Mouse (Mus musculus) brown adipose tissue, adult 24 weeks (tissue): ENCODE measurements around the gene Arhgef19. TPM values are rescaled to one million over a fixed set of nuclear protein-coding genes. Genes with fewer than 3 reads are reported as not detected.
A peak's percentile ranks its signal among the peaks of the same experiment; 100 is the strongest.

ENCODE experiments used
- H3K27ac ChIP-seq: fragments of 200-500 bp; replicated peaks from 2 replicates; pipeline ENCODE4 v1.5.1; 2012; ENCODE audit warnings: low read depth, mild to moderate bottlenecking, low read length
- H3K4me1 ChIP-seq: fragments of 200-500 bp; 2 replicates; pipeline ENCODE4 v1.6.1; 2012; ENCODE audit warnings: low read length, mixed read lengths; ENCODE audit not compliant: control insufficient read depth, insufficient read depth, insufficient read length
- H3K4me3 ChIP-seq: fragments of 200-500 bp; 2 replicates; pipeline ENCODE4 v1.5.1; 2012; ENCODE audit warnings: low read depth, mild to moderate bottlenecking, low read length, moderate library complexity; ENCODE audit not compliant: insufficient read depth
- polyA plus RNA-seq: library from polyadenylated mRNA; stranded (reverse); fragments of >200 nt; gene quantifications from 2 replicates; pipeline ENCODE4 v1.2.4, GENCODE M21; 2012; ENCODE audit not compliant: missing spikeins, insufficient read depth, insufficient read length

The Arhgef19 gene
- polyA plus RNA-seq, 1 experiment, result 3.2 TPM

DNA sequence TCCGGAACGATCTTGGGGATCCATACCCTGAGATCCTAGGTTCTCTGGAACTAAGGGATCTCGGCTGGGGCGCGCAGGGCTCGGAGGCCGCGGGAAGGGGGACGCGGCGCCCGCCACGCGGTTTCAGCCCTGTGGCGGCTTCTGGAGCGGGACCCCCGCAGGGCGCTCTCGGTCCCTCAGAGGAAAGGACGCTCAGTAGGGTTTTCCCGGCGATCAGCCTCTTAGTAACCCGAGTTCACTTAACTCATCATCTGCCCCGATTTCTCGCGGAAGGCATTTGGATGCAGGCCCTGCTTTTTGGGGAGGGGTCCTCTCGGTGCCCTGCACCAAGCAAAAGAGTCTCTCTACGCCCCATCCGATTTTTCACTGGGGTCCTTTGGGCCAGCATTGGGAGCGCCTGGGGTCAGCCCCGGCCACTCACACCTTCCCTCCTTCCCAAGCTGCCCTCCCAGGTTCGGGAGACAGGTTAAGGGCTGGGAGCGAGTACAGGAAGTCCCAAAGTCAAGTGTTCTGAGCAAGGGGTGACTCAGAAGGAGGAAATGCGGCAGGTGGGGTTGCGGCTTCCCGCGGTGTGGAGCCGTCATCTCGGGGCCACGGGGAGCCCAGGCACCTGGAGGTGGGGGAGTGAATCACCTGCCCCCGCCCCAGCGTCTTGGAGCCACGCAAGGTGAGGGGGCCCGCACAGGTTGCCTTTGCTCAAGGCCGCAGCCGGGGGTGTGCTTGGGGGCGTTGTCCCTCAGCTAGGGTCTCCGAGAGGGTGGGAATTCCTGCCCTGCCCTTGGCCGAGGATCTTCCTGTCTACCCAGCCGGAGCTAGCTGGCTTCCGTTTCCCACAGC, 62.5 kb downstream of the Arhgef19 start:
- Histone ChIP-seq H3K27ac (peak overlapping the region; percentile 82), H3K4me1 (peaks cover 12% of the 10 kb centered on the region), H3K4me3 (peak overlapping the region; percentile 97)

DNA sequence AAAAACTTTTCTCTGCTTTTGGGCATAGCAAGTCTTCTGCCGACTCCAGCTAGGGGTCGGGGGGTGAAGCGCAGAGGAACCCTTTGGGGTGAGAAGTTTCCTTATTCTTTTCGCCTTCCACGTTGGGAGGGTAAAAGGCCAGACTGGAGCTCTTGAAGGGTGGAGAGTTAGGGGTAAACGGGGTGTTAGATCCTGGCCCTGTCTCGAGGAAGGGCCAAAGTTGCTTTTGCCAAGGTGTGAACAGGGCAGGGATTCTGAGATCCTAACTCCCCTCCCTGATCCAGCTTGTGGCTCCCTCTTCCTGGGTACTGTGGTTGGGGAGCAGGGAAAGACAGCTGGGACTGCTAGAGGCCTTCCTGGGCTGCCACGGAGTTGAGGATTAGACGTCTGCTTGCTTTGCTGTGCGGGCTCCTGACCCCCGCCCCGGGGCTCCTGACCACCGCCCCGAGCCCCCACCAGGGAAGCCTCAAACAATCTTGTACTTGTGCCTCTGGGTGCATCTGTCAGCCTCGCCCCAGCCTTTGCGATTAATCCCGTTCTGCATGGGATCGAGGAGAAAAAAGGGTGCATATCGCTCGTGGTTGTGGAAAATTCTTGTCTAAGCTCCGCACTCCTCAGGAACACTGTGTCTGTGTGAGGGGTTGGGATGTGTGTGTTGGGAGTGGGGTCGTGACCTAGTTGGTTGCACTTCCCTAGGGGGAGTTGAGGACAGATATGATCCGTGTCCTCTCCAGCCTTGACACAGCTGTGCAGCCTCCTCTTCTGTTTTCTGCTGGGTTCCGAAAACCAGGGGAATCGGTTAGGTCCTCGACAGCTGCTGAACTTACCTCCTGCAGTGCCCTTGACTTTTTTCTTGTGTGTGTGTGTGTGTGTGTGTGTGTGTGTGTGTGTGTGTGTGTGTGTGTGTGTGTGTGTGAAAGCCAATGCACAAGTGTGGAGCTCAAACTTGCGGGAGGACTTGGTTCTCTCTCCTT, 63.4 kb downstream of the Arhgef19 start:
- peaks cover 12% of the 10 kb centered on the region for H3K4me1 ChIP-seq
- peak overlapping the region; percentile 97 for H3K4me3 ChIP-seq
- H3K27ac ChIP-seq, result peak overlapping the region; percentile 82

DNA sequence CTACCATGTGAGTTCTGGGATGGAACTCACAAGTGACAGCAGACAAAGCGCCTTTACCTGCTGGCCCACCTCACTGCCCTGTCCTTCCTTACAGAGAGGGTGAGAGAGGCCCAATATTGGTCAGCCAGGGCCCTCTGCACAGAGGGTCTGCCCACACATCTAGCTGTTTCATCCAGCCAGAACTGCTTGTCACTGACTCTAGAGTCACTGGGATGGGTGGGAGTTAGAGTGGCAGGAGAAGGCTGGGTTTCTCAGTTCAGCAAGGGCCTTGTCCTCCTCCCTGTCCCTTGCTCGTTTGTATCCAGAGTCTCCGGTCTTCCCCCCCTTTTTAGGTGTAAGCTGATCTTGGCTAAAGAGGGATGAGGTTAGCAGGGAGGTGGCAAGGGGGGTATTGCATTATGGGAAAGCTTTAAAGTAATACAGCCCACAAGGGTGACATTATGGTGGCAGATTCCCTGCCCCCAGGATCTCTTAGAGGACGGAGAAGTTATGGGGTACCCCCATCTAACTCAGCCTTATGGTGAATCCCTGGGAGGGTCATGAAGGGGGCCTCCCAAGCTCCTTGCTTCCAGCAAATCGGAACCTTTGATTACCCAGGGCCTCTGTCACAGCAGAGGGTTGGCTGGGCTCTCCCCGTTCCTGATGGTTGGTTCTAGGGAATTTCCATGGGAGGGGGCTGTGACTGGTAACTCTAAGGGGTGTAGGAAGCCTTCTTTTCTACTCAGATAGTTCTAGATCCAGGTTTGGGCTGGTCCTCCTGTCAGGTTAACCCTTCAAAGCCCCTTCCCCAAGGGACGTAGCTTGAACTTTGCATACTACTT, 64.3 kb downstream of the Arhgef19 start:
- H3K4me1 ChIP-seq, result peaks cover 12% of the 10 kb centered on the region
- H3K4me3 ChIP-seq, result peak overlapping the region; percentile 97
- H3K27ac ChIP-seq, result no peak overlapping the region; the same call in 1 of the 2 replicates

DNA sequence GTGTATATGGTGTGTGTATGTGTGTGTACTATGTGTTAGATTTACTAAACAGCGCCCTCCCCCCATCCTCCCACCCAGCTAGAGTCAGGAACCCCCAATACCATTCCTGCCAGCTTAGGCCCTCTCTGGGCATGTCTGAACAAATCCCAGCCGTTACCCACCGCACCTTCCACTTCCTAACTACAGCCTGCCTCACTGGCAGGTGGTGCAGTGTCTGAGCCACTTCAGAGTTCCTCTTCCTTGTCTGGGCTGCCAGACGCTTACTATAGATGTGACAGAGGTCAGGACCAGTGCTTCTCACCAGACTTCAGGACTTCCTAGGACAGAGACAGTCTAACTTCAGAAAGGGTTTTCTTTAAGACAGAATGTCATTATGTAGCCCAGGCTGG, 64.9 kb downstream of the Arhgef19 start:
- Histone ChIP-seq H3K4me1 (peaks cover 10% of the 10 kb centered on the region), H3K27ac (no peak overlapping the region), H3K4me3 (no peak overlapping the region)

DNA sequence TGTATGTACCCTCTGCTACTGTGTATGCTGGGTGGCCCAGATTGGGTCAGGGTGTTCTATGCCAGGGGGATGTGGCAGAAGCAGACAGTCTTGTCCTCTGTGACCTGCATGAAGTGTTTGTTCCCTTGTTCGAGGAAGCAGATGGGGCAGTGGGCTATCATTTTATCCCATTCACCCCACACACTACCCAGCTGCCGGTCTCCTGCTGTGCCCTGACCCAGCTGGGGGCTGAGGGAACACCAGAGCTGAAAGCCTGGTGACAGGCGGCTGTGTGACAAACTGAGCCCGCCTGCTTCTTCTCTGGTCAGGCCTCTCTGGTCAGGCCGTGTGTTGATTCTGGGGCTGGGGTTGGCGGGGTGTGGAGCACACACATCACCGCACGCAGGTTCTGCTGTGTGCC, 66.8 kb downstream of the Arhgef19 start:
- no peak overlapping the region for H3K4me3 ChIP-seq
- H3K4me1 ChIP-seq, result peaks cover 18% of the 10 kb centered on the region
- no peak overlapping the region for H3K27ac ChIP-seq

Other genes with a start within 250 kb of the Arhgef19 start
- gene Mfap2, start 229.1 kb upstream of the Arhgef19 start, polyA plus RNA-seq, result 1.4 and 3.0 TPM in 2 replicates
- gene Crocc, start 178.9 kb upstream of the Arhgef19 start, polyA plus RNA-seq, result 1.4 and 3.2 TPM in 2 replicates
- gene Necap2, start 161.1 kb upstream of the Arhgef19 start, polyA plus RNA-seq, result 24.2 and 29.4 TPM in 2 replicates
- gene Spata21, start 151.2 kb upstream of the Arhgef19 start, polyA plus RNA-seq, result not detected in 2 replicates
- gene Szrd1, start 99.7 kb upstream of the Arhgef19 start, polyA plus RNA-seq, result 52.2 and 85.4 TPM in 2 replicates
- gene Fbxo42, start 91.6 kb upstream of the Arhgef19 start, polyA plus RNA-seq, result 4.4 and 5.3 TPM in 2 replicates
- gene Rsg1, start 25.5 kb upstream of the Arhgef19 start, polyA plus RNA-seq, result not detected in 2 replicates
- 1.6 and 1.7 TPM in 2 replicates for gene Epha2, start 61.7 kb downstream of the Arhgef19 start, polyA plus RNA-seq
- gene Fam131c, start 128.7 kb downstream of the Arhgef19 start, polyA plus RNA-seq, result 1.3 TPM in 1 of 2 replicates, not detected in the other
- not detected in 2 replicates for gene Clcnka, start 159.2 kb downstream of the Arhgef19 start, polyA plus RNA-seq
- not detected in 2 replicates for gene Clcnkb, start 176.5 kb downstream of the Arhgef19 start, polyA plus RNA-seq
- 3.5 and 3.8 TPM in 2 replicates for gene Hspb7, start 181.3 kb downstream of the Arhgef19 start, polyA plus RNA-seq
- not detected in 2 replicates for gene Srarp, start 196.6 kb downstream of the Arhgef19 start, polyA plus RNA-seq
- 5.1 and 7.9 TPM in 2 replicates for gene Zbtb17, start 205.2 kb downstream of the Arhgef19 start, polyA plus RNA-seq